Mouse (Mus musculus): ENCODE data around the gene D430042O09Rik. TPM values are rescaled to one million over a fixed set of nuclear protein-coding genes. Genes with fewer than 3 reads are reported as not detected.

Gene D430042O09Rik
- polyA plus RNA-seq, 2 experiments = 2.2 TPM

DNA sequence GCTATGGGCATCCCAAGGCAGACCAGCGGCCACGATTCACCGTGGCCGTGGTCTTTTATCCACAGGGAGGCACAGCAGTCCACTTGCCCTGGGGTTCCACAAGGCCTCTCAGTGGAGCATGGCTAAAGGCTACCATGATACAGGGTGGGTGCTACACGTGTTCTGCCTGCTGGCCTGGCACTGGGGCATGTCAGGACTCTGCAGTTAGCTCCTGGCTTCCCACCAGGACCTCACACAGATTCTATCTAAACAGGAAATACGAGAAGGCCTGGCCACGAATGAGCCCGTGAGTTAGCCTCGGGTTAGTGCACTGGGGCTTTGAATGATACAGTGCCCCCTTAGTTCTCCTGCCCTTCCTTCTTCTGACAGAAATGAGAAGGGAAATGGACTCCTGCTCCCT is 119.7 kb downstream of the D430042O09Rik start:
- Histone ChIP-seq H3K9ac (replicated peaks) (no peak overlapping the region), H3K27ac (no peak overlapping the region), H3K4me2 (ENCODE audit: low read depth) (no peak overlapping the region), H3K9me3 (ENCODE audit: control insufficient read depth, low read length) (no peaks in the 10 kb centered on the region), H3K4me3 (ENCODE audit: insufficient read depth in 1 of 2, low read depth in 2 of 2, low read length in 2 of 2) (no peak overlapping the region), H3K36me3 (replicated peaks; ENCODE audit: control insufficient read depth, insufficient read depth, low read depth) (no peaks in the 10 kb centered on the region), H3K27me3 (ENCODE audit: control insufficient read depth, insufficient read depth, low read length) (no peaks in the 10 kb centered on the region), H3K4me1 (replicated peaks; ENCODE audit: control insufficient read depth in 2 of 2, insufficient read depth in 2 of 2, low read length in 1 of 2) (no peaks in the 10 kb centered on the region)
- DNase-seq (ENCODE audit: low read depth in 3 of 3, low spot score in 3 of 3) (no peak), ATAC-seq (ENCODE audit: insufficient read depth) (no peak)
- TF ChIP-seq CTCF (IDR thresholded peaks at IDR 0.05; ENCODE audit: low read depth) (no peak), EP300 (IDR thresholded peaks at IDR 0.05; ENCODE audit: low read depth) (no peak)
- WGBS (ENCODE audit: insufficient replicate concordance) = 41% methylated on average over 9 of the region's 9 CpGs

GRCm38 (mm10) chr7:125828561-125828960 is 120.9 kb downstream of the D430042O09Rik start:
- TF ChIP-seq EP300 (IDR thresholded peaks at IDR 0.05; ENCODE audit: low read depth) (no peak), CTCF (IDR thresholded peaks at IDR 0.05; ENCODE audit: low read depth) (no peak)
- DNase-seq (ENCODE audit: low read depth in 3 of 3, low spot score in 3 of 3) (no peak), ATAC-seq (ENCODE audit: insufficient read depth) (no peak)
- H3K4me3 ChIP-seq (ENCODE audit: insufficient read depth in 1 of 2, low read depth in 2 of 2, low read length in 2 of 2) = no peak overlapping the region
- no peaks in the 10 kb centered on the region for H3K9me3 ChIP-seq (ENCODE audit: control insufficient read depth, low read length)
- no peak overlapping the region for H3K27ac ChIP-seq
- no peaks in the 10 kb centered on the region for H3K4me1 ChIP-seq (replicated peaks; ENCODE audit: control insufficient read depth in 2 of 2, insufficient read depth in 2 of 2, low read length in 1 of 2)
- WGBS (ENCODE audit: insufficient replicate concordance) = 59% methylated on average over 5 of the region's 5 CpGs
- H3K27me3 ChIP-seq (ENCODE audit: control insufficient read depth, insufficient read depth, low read length) = no peaks in the 10 kb centered on the region
- H3K4me2 ChIP-seq (ENCODE audit: low read depth) = no peak overlapping the region
- H3K9ac ChIP-seq (replicated peaks) = no peak overlapping the region
- H3K36me3 ChIP-seq (replicated peaks; ENCODE audit: control insufficient read depth, insufficient read depth, low read depth) = no peaks in the 10 kb centered on the region

GRCm38 (mm10) chr7:125829121-125829666 is 121.5 kb downstream of the D430042O09Rik start:
- H3K27me3 ChIP-seq (ENCODE audit: control insufficient read depth, insufficient read depth, low read length) = no peaks in the 10 kb centered on the region
- WGBS (ENCODE audit: insufficient replicate concordance) = 39% methylated on average over 3 of the region's 3 CpGs
- H3K4me2 ChIP-seq (ENCODE audit: low read depth) = no peak overlapping the region
- H3K4me1 ChIP-seq (replicated peaks; ENCODE audit: control insufficient read depth in 2 of 2, insufficient read depth in 2 of 2, low read length in 1 of 2) = no peaks in the 10 kb centered on the region
- DNase-seq (ENCODE audit: low read depth in 3 of 3, low spot score in 3 of 3) (no peak), ATAC-seq (ENCODE audit: insufficient read depth) (no peak)
- H3K27ac ChIP-seq = no peak overlapping the region
- no peak overlapping the region for H3K9ac ChIP-seq (replicated peaks)
- no peaks in the 10 kb centered on the region for H3K36me3 ChIP-seq (replicated peaks; ENCODE audit: control insufficient read depth, insufficient read depth, low read depth)
- no peak overlapping the region for H3K4me3 ChIP-seq (ENCODE audit: insufficient read depth in 1 of 2, low read depth in 2 of 2, low read length in 2 of 2)
- no peak for TF ChIP-seq EP300 (IDR thresholded peaks at IDR 0.05; ENCODE audit: low read depth)
- no peak for TF ChIP-seq CTCF (IDR thresholded peaks at IDR 0.05; ENCODE audit: low read depth)
- no peaks in the 10 kb centered on the region for H3K9me3 ChIP-seq (ENCODE audit: control insufficient read depth, low read length)

- TF ChIP-seq EP300 (IDR thresholded peaks at IDR 0.05; ENCODE audit: low read depth) (no peak), CTCF (IDR thresholded peaks at IDR 0.05; ENCODE audit: low read depth) (no peak)
- Histone ChIP-seq H3K27me3 (ENCODE audit: control insufficient read depth, insufficient read depth, low read length) (no peaks in the 10 kb centered on the region), H3K9ac (replicated peaks) (no peak overlapping the region), H3K9me3 (ENCODE audit: control insufficient read depth, low read length) (no peaks in the 10 kb centered on the region), H3K27ac (no peak overlapping the region), H3K36me3 (replicated peaks; ENCODE audit: control insufficient read depth, insufficient read depth, low read depth) (no peaks in the 10 kb centered on the region), H3K4me3 (ENCODE audit: insufficient read depth in 1 of 2, low read depth in 2 of 2, low read length in 2 of 2) (no peak overlapping the region), H3K4me2 (ENCODE audit: low read depth) (no peak overlapping the region), H3K4me1 (replicated peaks; ENCODE audit: control insufficient read depth in 2 of 2, insufficient read depth in 2 of 2, low read length in 1 of 2) (no peaks in the 10 kb centered on the region)
- ATAC-seq (ENCODE audit: insufficient read depth) = no peak
- WGBS (ENCODE audit: insufficient replicate concordance) = 19% methylated on average over 1 of the region's 1 CpGs
- no peak for DNase-seq (ENCODE audit: low read depth in 3 of 3, low spot score in 3 of 3)
Observed at GRCm38 (mm10) chr7:125832767-125833166, 125.1 kb downstream of the D430042O09Rik start.

- WGBS (ENCODE audit: insufficient replicate concordance) = 64% methylated on average over 2 of the region's 2 CpGs
- no peaks in the 10 kb centered on the region for H3K36me3 ChIP-seq (replicated peaks; ENCODE audit: control insufficient read depth, insufficient read depth, low read depth)
- H3K4me2 ChIP-seq (ENCODE audit: low read depth) = no peak overlapping the region
- no peak overlapping the region for H3K27ac ChIP-seq
- TF ChIP-seq CTCF (IDR thresholded peaks at IDR 0.05; ENCODE audit: low read depth) (no peak), EP300 (IDR thresholded peaks at IDR 0.05; ENCODE audit: low read depth) (no peak)
- H3K4me3 ChIP-seq (ENCODE audit: insufficient read depth in 1 of 2, low read depth in 2 of 2, low read length in 2 of 2) = no peak overlapping the region
- no peak for ATAC-seq (ENCODE audit: insufficient read depth)
- DNase-seq (ENCODE audit: low read depth in 3 of 3, low spot score in 3 of 3) = no peak
- H3K9ac ChIP-seq (replicated peaks) = no peak overlapping the region
- H3K9me3 ChIP-seq (ENCODE audit: control insufficient read depth, low read length) = no peaks in the 10 kb centered on the region
- no peaks in the 10 kb centered on the region for H3K4me1 ChIP-seq (replicated peaks; ENCODE audit: control insufficient read depth in 2 of 2, insufficient read depth in 2 of 2, low read length in 1 of 2)
- no peaks in the 10 kb centered on the region for H3K27me3 ChIP-seq (ENCODE audit: control insufficient read depth, insufficient read depth, low read length)
Observed at GRCm38 (mm10) chr7:125833471-125833870, 125.8 kb downstream of the D430042O09Rik start.
